Mouse (Mus musculus) ES-E14 (cell line): ENCODE measurements around the gene Kansl2.

Source experiments
- CHD2 ChIP-seq: IDR thresholded peaks from 2 replicates; pipeline ENCODE4 v1.6.1; 2014; ENCODE audit warnings: mild to moderate bottlenecking, low read depth, low read length, inconsistent platforms
- HCFC1 ChIP-seq: IDR thresholded peaks from 2 replicates; pipeline ENCODE4 v1.6.1; 2012; ENCODE audit warnings: low read length, inconsistent platforms, borderline replicate concordance; ENCODE audit not compliant: insufficient read depth
- MAFK ChIP-seq: IDR thresholded peaks from 2 replicates; pipeline ENCODE4 v1.6.1; 2014; ENCODE audit warnings: mild to moderate bottlenecking, low read depth, low read length, inconsistent platforms; ENCODE audit not compliant: insufficient read depth

DNA sequence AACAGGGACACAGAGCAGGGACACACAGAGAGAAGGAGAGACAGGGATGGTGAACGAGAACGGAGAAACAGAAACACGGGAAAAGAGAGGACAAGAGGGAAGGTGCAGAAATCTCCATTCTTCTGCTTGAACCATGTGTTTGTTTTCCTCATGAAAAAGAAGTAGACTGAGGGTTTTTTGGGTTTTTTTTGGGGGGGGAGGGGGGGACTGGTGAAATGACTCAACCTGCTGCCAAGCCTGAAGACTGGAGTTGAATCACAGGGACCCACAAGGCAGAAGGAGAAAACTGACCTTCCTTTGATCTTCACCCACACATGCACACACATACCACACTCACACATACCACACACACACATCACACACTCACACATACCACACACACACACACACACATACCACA, 30.7 kb downstream of the Kansl2 start:
- TF ChIP-seq MAFK (no peak), HCFC1 (no peak), CHD2 (no peak)
